Comparison of ENCODE assay signal across 8 mouse cellular contexts in the genomic region with DNA sequence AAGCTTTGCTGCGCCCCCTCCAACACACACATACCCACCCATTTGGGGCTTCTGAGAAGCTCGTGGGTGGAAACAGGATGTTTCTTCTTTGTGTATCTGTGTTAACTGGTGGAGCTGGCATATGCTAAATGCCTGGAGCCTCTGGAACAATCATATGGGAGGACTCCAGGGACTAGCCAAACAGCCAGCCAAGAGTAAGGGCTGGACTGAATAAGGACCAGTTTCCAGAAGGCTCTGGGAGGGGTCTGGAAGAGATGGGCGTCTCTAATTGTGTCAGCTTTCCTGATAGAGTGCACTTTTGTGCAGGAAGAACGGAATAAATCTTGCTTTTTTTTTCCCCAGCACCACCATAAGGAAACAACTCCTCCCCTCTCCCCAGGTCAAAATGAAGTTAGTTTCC. TPM values are rescaled to one million over a fixed set of nuclear protein-coding genes. Genes with fewer than 3 reads are reported as not detected.
A peak's percentile ranks its signal among the peaks of the same experiment; 100 is the strongest.
DNase-seq lines count a peak whose midpoint lies in the region; ATAC-seq and TF ChIP-seq lines count a peak whose summit lies in the region.

No protein-coding gene starts in this region.

- H3K4me2 ChIP-seq in neural tube, embryonic 11.5 days (ENCODE audit: low read depth) = peak overlapping the region; percentile 59
- peak overlapping the region; percentile 58 for H3K4me2 ChIP-seq in liver, embryonic 15.5 days

- no peak for TF ChIP-seq CTCF in gastrocnemius, adult 2 months (IDR thresholded peaks at IDR 0.05)

- 29% methylated on average over 4 of the region's 4 CpGs for WGBS in neural tube, embryonic 11.5 days
- WGBS in liver, embryonic 15.5 days (ENCODE audit: insufficient replicate concordance) = 33% methylated on average over 4 of the region's 4 CpGs

- H3K9me3 ChIP-seq in neural tube, embryonic 11.5 days (ENCODE audit: control insufficient read depth, low read length) = no peaks in the 10 kb centered on the region
- no peaks in the 10 kb centered on the region for H3K9me3 ChIP-seq in liver, embryonic 15.5 days (replicated peaks)

- peak overlapping the region; percentile 70 for H3K4me3 ChIP-seq in gastrocnemius, adult 2 months
- H3K4me3 ChIP-seq in neural tube, embryonic 11.5 days (ENCODE audit: low read depth, low read length) = peak overlapping the region; percentile 27
- H3K4me3 ChIP-seq in liver, embryonic 15.5 days (replicated peaks) = peak overlapping the region; percentile 21; the same call in 1 of the 2 replicates

- no peak for DNase-seq in gastrocnemius, adult 2 months
- DNase-seq in gastrocnemius, postnatal 25 days = no peak
- DNase-seq in neural tube, embryonic 11.5 days (ENCODE audit: low spot score) = no peak
- DNase-seq in neural tube, embryonic 10.5 days (ENCODE audit: extremely low spot score, low spot score) = no peak
- no peak for DNase-seq in thymus, adult 18-20 months
- no peak for DNase-seq in urinary bladder, adult 18-20 months (ENCODE audit: low spot score in 2 of 2)
- DNase-seq in frontal cortex, postnatal 25 days (ENCODE audit: low spot score in 2 of 2) = no peak

- no peaks in the 10 kb centered on the region for H3K27me3 ChIP-seq in neural tube, embryonic 11.5 days (ENCODE audit: control insufficient read depth, insufficient read depth, low read length)
- H3K27me3 ChIP-seq in liver, embryonic 15.5 days = peaks cover 39% of the 10 kb centered on the region

- intact Hi-C loops in gastrocnemius, adult 2 months (cut with DNase I) = no loop called here

- peaks cover 26% of the 10 kb centered on the region for H3K4me1 ChIP-seq in neural tube, embryonic 11.5 days (ENCODE audit: control insufficient read depth, insufficient read depth, low read length)
- H3K4me1 ChIP-seq in liver, embryonic 15.5 days (replicated peaks) = peaks cover 29% of the 10 kb centered on the region

- H3K27ac ChIP-seq in gastrocnemius, adult 2 months = no peak overlapping the region
- no peak overlapping the region for H3K27ac ChIP-seq in neural tube, embryonic 11.5 days (ENCODE audit: low read depth, low read length)
- no peak overlapping the region for H3K27ac ChIP-seq in liver, embryonic 15.5 days (replicated peaks)

- H3K36me3 ChIP-seq in neural tube, embryonic 11.5 days (ENCODE audit: control insufficient read depth, insufficient read depth, low read length) = no peaks in the 10 kb centered on the region
- no peaks in the 10 kb centered on the region for H3K36me3 ChIP-seq in liver, embryonic 15.5 days (replicated peaks)

- ATAC-seq in neural tube, embryonic 11.5 days (ENCODE audit: insufficient read depth, low FRiP score, low TSS enrichment) = 0 out of 2 replicates have a peak, but pooled peaks have one; percentile 7
- no peak for ATAC-seq in liver, embryonic 15.5 days (ENCODE audit: insufficient read depth)

- no peak overlapping the region for H3K9ac ChIP-seq in neural tube, embryonic 11.5 days (ENCODE audit: low read length)
- no peak overlapping the region for H3K9ac ChIP-seq in liver, embryonic 15.5 days

RNA-seq across cellular contexts. Expression of a gene that starts 8.2 kb away (rescaled TPM):
- total RNA-seq in gastrocnemius, adult 2 months (2021) = under 1 TPM; 0.26 to 0.28 TPM
- total RNA-seq in gastrocnemius, postnatal 25 days (2021) = under 1 TPM; 0.49 to 0.67 TPM
- 13.0 and 14.0 TPM in 2 replicates for polyA plus RNA-seq in neural tube, embryonic 11.5 days (2014; fragmentation: Nextera tagmentation; extraction: Ambion mirVana)
- polyA plus RNA-seq in liver, embryonic 15.5 days (2015; fragmentation: Nextera tagmentation; extraction: Ambion mirVana) = 13.4 and 14.6 TPM in 2 replicates
